Mouse (Mus musculus): ENCODE measurements at regions not wholly inside any gene's neighbourhood (a gene's known extent, or its start where the extent isn't known, plus 50 kb on each side); places are given as distances from the start of the nearest gene placed in this dataset.

DNA sequence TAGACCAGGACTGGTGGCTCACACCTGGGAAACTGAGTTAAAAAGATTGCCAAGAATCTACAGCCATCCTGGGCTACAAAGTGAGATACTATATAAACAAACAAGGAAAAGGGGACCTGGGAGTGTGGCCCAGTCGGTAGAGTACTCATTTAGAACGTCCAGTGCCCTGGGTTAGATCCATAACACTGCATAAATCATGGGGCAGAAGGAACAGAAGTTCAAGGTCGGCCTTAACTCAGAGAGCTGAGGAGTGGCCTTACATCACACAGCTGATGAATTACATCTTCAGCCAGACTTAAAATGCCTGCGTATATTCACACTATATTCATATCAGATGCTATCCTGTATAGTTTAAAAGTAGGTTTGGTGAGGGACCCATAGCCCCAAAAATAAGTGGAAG, 78.0 kb upstream of the Thy1 start:
- no peak overlapping the region for H3K9ac ChIP-seq (ENCODE audit: low read length)
- H3K4me3 ChIP-seq (ENCODE audit: low read length) = no peak overlapping the region
- no peaks in the 10 kb centered on the region for H3K4me1 ChIP-seq (ENCODE audit: control insufficient read depth, insufficient read depth, low read length)
- no peaks in the 10 kb centered on the region for H3K36me3 ChIP-seq (ENCODE audit: control insufficient read depth, insufficient read depth)
- no peaks in the 10 kb centered on the region; the same call in 1 of the 2 replicates for H3K27me3 ChIP-seq (ENCODE audit: control insufficient read depth, insufficient read depth, low read length)
- 48% methylated on average over 4 of the region's 4 CpGs for WGBS
- H3K4me2 ChIP-seq (ENCODE audit: low read depth, low read length) = no peak overlapping the region
- ATAC-seq (replicated peaks; ENCODE audit: extremely low read depth, insufficient read depth, low FRiP score) = no peak
- no peak overlapping the region for H3K27ac ChIP-seq (ENCODE audit: low read length)
- H3K9me3 ChIP-seq (replicated peaks; ENCODE audit: control insufficient read depth, low read length) = no peaks in the 10 kb centered on the region

DNA sequence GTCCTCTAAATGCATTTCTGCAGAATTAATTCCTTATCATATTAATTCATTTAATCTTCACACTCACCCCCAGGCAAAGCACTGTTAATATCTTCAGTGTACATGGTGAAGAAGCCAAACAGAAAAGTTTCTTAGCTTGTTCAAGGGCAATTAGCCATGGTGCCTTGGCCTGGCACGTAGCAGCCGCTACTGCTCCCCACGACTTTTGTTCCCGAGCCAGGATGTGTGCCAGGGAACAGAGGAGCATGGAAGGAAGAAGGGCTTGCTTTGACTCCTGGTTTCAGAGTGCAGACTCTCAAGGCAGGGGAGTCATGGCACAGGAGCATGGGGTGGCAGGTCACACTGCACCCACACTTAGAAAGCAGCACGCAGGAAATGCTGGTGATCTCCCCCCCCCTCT, 77.4 kb upstream of the Thy1 start:
- Histone ChIP-seq H3K9me3 (replicated peaks; ENCODE audit: control insufficient read depth, low read length) (no peaks in the 10 kb centered on the region), H3K4me1 (ENCODE audit: control insufficient read depth, insufficient read depth, low read length) (no peaks in the 10 kb centered on the region), H3K27ac (ENCODE audit: low read length) (no peak overlapping the region), H3K4me3 (ENCODE audit: low read length) (no peak overlapping the region), H3K4me2 (ENCODE audit: low read depth, low read length) (no peak overlapping the region), H3K27me3 (ENCODE audit: control insufficient read depth, insufficient read depth, low read length) (no peaks in the 10 kb centered on the region; the same call in 1 of the 2 replicates), H3K36me3 (ENCODE audit: control insufficient read depth, insufficient read depth) (no peaks in the 10 kb centered on the region), H3K9ac (ENCODE audit: low read length) (no peak overlapping the region)
- 75% methylated on average over 5 of the region's 5 CpGs for WGBS
- no peak for ATAC-seq (replicated peaks; ENCODE audit: extremely low read depth, insufficient read depth, low FRiP score)

DNA sequence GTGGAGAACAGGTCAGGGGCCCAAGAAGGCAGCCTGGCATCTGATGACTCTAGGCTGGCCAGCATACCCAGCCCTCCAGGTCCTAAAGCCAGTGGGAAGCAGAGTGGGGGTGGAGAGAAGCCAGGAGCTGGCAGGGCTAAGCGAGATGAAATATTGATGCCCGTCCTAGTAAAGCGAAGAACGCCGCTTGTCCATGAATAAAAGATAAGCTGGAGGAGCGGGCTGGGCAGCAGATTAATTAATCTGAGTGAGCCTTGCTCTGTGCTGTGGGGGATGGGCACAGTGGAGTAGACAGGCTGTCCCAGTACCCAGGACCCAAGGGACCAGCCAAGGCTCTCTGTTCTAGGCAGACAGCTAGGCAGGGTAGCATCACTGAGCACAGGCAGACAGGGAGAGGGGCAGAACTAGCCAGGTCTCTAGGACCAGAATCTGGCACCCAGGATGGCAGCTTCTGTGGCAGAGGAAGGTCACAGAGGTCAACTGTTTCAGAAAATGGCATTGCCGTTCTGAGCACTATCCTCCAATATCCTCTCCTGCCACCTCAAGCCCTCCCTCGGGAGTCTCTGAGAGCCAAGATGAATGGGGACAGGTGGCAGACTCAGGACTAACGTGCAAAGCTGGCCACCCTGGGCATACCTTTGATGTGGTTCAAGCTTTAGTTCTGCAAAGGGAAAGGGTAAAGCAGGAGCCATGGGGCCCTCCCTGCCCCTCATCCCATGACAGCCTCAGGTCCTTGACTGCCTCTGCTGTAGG, 73.0 kb upstream of the Thy1 start:
- Histone ChIP-seq H3K27ac (ENCODE audit: low read length) (no peak overlapping the region), H3K36me3 (ENCODE audit: control insufficient read depth, insufficient read depth) (no peaks in the 10 kb centered on the region), H3K4me3 (ENCODE audit: low read length) (no peak overlapping the region), H3K4me2 (ENCODE audit: low read depth, low read length) (no peak overlapping the region), H3K9ac (ENCODE audit: low read length) (no peak overlapping the region), H3K9me3 (replicated peaks; ENCODE audit: control insufficient read depth, low read length) (peaks cover 4% of the 10 kb centered on the region; the same call in 1 of the 2 replicates), H3K27me3 (ENCODE audit: control insufficient read depth, insufficient read depth, low read length) (no peaks in the 10 kb centered on the region; the same call in 1 of the 2 replicates), H3K4me1 (ENCODE audit: control insufficient read depth, insufficient read depth, low read length) (no peaks in the 10 kb centered on the region)
- no peak for ATAC-seq (replicated peaks; ENCODE audit: extremely low read depth, insufficient read depth, low FRiP score)
- WGBS = 58% methylated on average over 9 of the region's 9 CpGs

DNA sequence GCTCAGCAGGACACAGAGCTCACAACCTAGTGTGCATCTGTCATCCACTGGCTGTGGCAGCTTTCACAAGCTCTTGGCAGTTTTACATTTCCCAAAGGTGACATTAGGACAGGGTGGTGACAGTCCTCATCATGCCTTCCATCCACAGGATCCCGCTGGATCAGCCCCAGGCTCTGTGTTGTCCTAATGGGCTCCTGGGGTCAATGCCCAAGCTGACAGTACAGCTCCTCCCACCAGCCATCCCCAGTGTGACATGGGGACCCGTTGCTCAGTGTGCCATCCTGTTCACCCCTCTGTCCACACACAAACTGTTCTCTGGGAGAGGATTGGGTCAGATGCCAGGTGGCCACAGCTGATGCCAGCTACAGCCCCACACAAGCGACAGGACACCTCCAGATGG, 72.3 kb upstream of the Thy1 start:
- H3K4me3 ChIP-seq (ENCODE audit: low read length) = no peak overlapping the region
- no peak for ATAC-seq (replicated peaks; ENCODE audit: extremely low read depth, insufficient read depth, low FRiP score)
- no peak overlapping the region for H3K4me2 ChIP-seq (ENCODE audit: low read depth, low read length)
- H3K36me3 ChIP-seq (ENCODE audit: control insufficient read depth, insufficient read depth) = no peaks in the 10 kb centered on the region
- H3K27me3 ChIP-seq (ENCODE audit: control insufficient read depth, insufficient read depth, low read length) = no peaks in the 10 kb centered on the region; the same call in 1 of the 2 replicates
- H3K27ac ChIP-seq (ENCODE audit: low read length) = no peak overlapping the region
- peaks cover 6% of the 10 kb centered on the region; the same call in 1 of the 2 replicates for H3K9me3 ChIP-seq (replicated peaks; ENCODE audit: control insufficient read depth, low read length)
- H3K9ac ChIP-seq (ENCODE audit: low read length) = no peak overlapping the region
- WGBS = 51% methylated on average over 3 of the region's 3 CpGs
- peaks cover 2% of the 10 kb centered on the region; the same call in 1 of the 2 replicates for H3K4me1 ChIP-seq (ENCODE audit: control insufficient read depth, insufficient read depth, low read length)

DNA sequence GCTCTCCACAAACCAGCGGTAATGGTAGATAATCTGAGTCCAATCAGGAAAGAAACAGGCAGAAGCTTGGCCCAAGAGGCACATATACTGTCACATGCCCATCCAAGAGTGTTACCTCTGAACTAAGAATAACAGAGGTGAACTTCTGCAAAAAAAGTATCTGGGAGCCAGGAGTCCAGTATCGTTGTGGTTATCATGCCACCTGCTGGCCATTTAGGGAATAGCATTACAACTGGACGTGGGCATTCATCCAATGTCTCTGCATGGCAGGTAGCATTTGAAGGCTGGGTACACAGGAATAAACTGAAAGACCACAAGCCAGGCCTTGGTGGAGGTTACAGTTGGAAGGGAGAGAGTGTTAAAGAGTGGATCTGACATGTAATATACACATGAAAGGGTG, 70.9 kb upstream of the Thy1 start:
- H3K9me3 ChIP-seq (replicated peaks; ENCODE audit: control insufficient read depth, low read length) = peaks cover 6% of the 10 kb centered on the region; the same call in 1 of the 2 replicates
- H3K4me1 ChIP-seq (ENCODE audit: control insufficient read depth, insufficient read depth, low read length) = peaks cover 7% of the 10 kb centered on the region
- no peaks in the 10 kb centered on the region; the same call in 1 of the 2 replicates for H3K27me3 ChIP-seq (ENCODE audit: control insufficient read depth, insufficient read depth, low read length)
- H3K27ac ChIP-seq (ENCODE audit: low read length) = no peak overlapping the region
- WGBS = 9% methylated on average over 3 of the region's 3 CpGs
- no peak overlapping the region for H3K4me2 ChIP-seq (ENCODE audit: low read depth, low read length)
- no peak overlapping the region for H3K9ac ChIP-seq (ENCODE audit: low read length)
- H3K4me3 ChIP-seq (ENCODE audit: low read length) = no peak overlapping the region
- ATAC-seq (replicated peaks; ENCODE audit: extremely low read depth, insufficient read depth, low FRiP score) = no peak
- no peaks in the 10 kb centered on the region for H3K36me3 ChIP-seq (ENCODE audit: control insufficient read depth, insufficient read depth)

DNA sequence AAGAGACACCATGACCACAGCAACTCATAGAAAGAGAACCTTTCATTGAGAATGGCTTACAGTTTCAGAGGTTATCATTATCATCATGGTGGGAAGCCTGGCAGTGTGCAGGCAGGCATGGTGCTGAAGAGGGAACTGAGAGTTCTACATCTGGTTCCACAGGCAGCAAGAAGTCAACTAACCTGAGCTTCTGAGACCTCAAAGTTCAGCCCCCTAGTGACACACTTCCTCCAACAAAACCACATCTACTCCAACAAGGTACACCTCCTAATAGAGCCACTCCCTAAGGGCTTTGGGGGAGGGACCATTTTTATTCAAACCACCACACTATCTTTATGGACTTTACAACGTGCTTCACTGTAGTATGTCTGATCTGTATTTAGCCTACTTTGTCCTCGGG, 67.8 kb upstream of the Thy1 start:
- H3K27me3 ChIP-seq (ENCODE audit: control insufficient read depth, insufficient read depth, low read length) = no peaks in the 10 kb centered on the region
- H3K36me3 ChIP-seq (ENCODE audit: control insufficient read depth, insufficient read depth) = no peaks in the 10 kb centered on the region
- H3K4me2 ChIP-seq (ENCODE audit: low read depth, low read length) = no peak overlapping the region
- peaks cover 6% of the 10 kb centered on the region; the same call in 1 of the 2 replicates for H3K9me3 ChIP-seq (replicated peaks; ENCODE audit: control insufficient read depth, low read length)
- no peak overlapping the region for H3K4me3 ChIP-seq (ENCODE audit: low read length)
- H3K27ac ChIP-seq (ENCODE audit: low read length) = no peak overlapping the region
- H3K4me1 ChIP-seq (ENCODE audit: control insufficient read depth, insufficient read depth, low read length) = peaks cover 7% of the 10 kb centered on the region
- ATAC-seq (replicated peaks; ENCODE audit: extremely low read depth, insufficient read depth, low FRiP score) = 0 out of 2 replicates have a peak, but pooled peaks have one; percentile 35
- H3K9ac ChIP-seq (ENCODE audit: low read length) = no peak overlapping the region
- WGBS = 26% methylated on average over 2 of the region's 2 CpGs

DNA sequence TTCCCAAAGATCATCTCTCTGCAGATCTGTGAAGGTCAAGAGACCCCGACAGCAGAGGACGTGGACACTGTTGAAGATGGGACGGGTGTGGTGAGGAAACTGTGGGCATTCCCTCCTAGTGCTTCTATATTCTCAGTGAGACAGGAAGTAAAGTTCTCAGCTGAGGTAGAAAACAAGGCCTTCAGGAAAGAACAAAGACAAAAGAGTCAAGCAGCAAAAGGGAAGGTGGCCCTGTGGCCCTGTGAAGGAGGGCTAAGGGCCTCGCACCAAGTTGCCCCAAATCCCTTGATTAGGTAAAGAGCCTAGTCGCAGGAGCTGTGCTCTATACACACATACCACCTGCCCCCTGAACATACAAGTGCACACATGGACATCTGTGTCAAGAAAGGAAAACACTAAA, 66.8 kb upstream of the Thy1 start:
- WGBS = 81% methylated on average over 5 of the region's 5 CpGs
- no peak overlapping the region for H3K27ac ChIP-seq (ENCODE audit: low read length)
- peaks cover 7% of the 10 kb centered on the region for H3K4me1 ChIP-seq (ENCODE audit: control insufficient read depth, insufficient read depth, low read length)
- H3K9me3 ChIP-seq (replicated peaks; ENCODE audit: control insufficient read depth, low read length) = peaks cover 6% of the 10 kb centered on the region; the same call in 1 of the 2 replicates
- H3K9ac ChIP-seq (ENCODE audit: low read length) = no peak overlapping the region
- H3K4me3 ChIP-seq (ENCODE audit: low read length) = no peak overlapping the region
- no peak for ATAC-seq (replicated peaks; ENCODE audit: extremely low read depth, insufficient read depth, low FRiP score)
- H3K36me3 ChIP-seq (ENCODE audit: control insufficient read depth, insufficient read depth) = no peaks in the 10 kb centered on the region
- no peaks in the 10 kb centered on the region for H3K27me3 ChIP-seq (ENCODE audit: control insufficient read depth, insufficient read depth, low read length)
- no peak overlapping the region for H3K4me2 ChIP-seq (ENCODE audit: low read depth, low read length)

DNA sequence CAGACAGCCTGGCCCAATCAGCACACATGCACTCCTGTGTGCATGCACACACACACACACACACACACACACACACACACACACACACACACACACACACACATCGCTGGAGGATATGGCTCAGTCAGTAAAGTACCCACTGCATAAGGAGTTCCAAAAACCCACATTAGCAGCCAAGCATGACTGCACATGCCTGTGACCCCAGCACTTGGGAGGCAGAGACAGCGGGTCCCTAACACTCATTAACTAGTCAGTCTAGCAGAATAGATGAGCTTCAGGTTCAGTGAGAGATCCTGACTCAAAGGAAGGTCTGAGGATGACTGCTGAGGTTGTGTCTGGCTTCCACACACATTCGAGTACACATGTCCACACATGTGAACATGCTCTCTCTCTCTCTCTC, 65.4 kb upstream of the Thy1 start:
- WGBS = 79% methylated on average over 3 of the region's 3 CpGs
- Histone ChIP-seq H3K4me2 (ENCODE audit: low read depth, low read length) (no peak overlapping the region), H3K9me3 (replicated peaks; ENCODE audit: control insufficient read depth, low read length) (peaks cover 6% of the 10 kb centered on the region; the same call in 1 of the 2 replicates), H3K4me1 (ENCODE audit: control insufficient read depth, insufficient read depth, low read length) (peaks cover 7% of the 10 kb centered on the region), H3K27me3 (ENCODE audit: control insufficient read depth, insufficient read depth, low read length) (no peaks in the 10 kb centered on the region), H3K27ac (ENCODE audit: low read length) (no peak overlapping the region), H3K9ac (ENCODE audit: low read length) (no peak overlapping the region), H3K36me3 (ENCODE audit: control insufficient read depth, insufficient read depth) (no peaks in the 10 kb centered on the region), H3K4me3 (ENCODE audit: low read length) (no peak overlapping the region)
- ATAC-seq (replicated peaks; ENCODE audit: extremely low read depth, insufficient read depth, low FRiP score) = no peak

DNA sequence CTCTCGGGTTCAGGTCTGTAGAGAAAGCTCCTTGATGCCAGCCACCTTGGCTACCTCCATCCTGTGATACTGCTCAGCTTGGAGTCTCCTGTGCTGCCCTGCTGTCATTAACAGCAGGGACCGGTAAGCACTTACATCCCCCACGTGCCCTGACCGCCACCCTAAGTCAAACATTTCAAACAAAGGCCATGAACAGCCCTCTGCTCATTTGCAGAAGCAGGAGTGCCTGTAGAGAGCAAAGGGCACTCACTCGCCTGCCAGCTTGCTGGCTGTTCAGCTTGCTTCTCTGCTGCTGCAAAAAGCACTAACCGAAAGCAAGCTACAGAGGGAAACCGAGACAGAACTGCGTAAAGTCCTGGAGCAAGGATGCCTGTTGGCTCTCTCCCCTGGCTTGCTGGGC, 61.8 kb upstream of the Thy1 start:
- H3K9ac ChIP-seq (ENCODE audit: low read length) = no peak overlapping the region
- H3K9me3 ChIP-seq (replicated peaks; ENCODE audit: control insufficient read depth, low read length) = no peaks in the 10 kb centered on the region
- no peak overlapping the region for H3K4me3 ChIP-seq (ENCODE audit: low read length)
- H3K4me1 ChIP-seq (ENCODE audit: control insufficient read depth, insufficient read depth, low read length) = peaks cover 3% of the 10 kb centered on the region; the same call in 1 of the 2 replicates
- H3K4me2 ChIP-seq (ENCODE audit: low read depth, low read length) = no peak overlapping the region
- no peaks in the 10 kb centered on the region for H3K36me3 ChIP-seq (ENCODE audit: control insufficient read depth, insufficient read depth)
- H3K27me3 ChIP-seq (ENCODE audit: control insufficient read depth, insufficient read depth, low read length) = no peaks in the 10 kb centered on the region
- H3K27ac ChIP-seq (ENCODE audit: low read length) = no peak overlapping the region
- no peak for ATAC-seq (replicated peaks; ENCODE audit: extremely low read depth, insufficient read depth, low FRiP score)
- WGBS = 56% methylated on average over 8 of the region's 8 CpGs
